Mouse (Mus musculus): Measurements from ENCODE around the gene Fggy. TPM values are rescaled to one million over a fixed set of nuclear protein-coding genes. Genes with fewer than 3 reads are reported as not detected.

Gene Fggy
- polyA plus RNA-seq, 1 experiment = 0.08 TPM

DNA sequence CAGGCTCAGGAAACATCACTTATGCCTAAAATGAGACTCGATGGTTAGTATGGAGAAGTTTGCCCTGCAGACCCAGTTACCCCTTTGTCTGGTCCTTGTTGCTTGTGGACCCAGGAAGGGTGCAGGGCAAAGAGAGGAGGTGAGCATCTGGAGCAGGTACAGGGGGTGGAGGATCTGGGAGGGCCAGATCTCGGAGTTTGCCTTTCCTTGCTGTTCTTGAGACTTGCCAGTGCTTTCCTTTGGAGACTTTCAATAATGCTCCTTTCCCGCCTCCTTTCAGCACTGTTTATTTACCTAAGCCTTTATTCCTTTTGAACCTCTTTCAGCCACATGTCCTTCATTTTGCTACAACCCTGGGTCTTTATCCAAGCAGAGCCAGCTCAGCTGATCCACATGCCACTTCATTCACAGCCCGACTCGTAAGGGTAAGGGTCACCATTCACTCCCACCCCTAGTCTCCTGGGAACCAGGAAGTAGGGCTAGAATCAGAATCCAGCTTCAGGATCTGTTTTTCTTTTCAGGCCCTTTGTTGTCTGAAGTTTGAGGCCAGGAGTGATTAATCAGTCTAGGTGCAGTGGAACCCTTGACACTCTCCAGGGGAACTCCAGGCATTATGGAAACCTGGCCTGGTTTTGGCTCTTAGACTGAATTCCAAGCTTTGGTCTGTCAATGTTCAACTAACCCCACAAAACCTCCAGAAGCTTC lies 201.9 kb downstream of the Fggy start:
- TF ChIP-seq GATA1 (IDR thresholded peaks at IDR 0.05; ENCODE audit: low read length) = no peak

DNA sequence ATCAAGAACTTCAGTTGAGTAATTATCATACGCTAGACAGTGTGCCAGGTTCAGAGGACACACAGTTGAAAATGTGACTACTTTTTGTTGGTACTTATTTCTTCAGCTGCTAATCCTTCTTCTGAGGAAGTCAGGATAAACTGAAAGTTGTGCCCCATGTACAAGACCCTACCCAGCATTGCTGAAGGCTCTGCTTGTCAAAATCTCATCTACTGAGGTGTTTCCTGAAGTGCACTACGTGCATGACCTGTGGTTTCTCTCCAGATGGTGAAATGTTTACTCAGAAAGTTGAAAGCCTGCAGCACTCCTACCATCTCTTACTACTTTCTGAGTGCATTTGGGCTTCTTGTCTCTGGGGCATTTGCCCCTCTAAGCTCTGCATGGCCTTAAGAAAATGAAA lies 208.1 kb downstream of the Fggy start:
- no peak for TF ChIP-seq GATA1 (IDR thresholded peaks at IDR 0.05; ENCODE audit: low read length)

DNA sequence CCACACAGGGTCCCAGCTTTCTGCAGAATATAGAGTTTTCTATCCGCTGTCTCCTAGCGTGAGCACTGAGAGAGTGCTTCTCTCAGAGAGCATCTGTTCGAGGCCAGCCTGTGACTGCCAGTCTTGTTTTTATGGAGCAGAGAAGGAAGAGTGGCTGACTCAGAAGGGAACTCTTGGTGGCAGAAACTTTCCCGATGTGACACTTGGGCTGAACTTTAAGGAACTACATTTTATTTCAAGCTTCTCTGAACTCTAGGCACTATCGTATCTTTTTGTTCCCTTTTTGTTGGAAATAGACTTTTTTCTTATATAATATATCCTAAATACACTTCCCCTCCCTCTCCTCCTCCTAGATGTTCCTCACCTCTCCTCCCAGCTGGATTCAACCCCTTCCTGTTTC lies 213.2 kb downstream of the Fggy start:
- TF ChIP-seq GATA1 (IDR thresholded peaks at IDR 0.05; ENCODE audit: low read length) = no peak

DNA sequence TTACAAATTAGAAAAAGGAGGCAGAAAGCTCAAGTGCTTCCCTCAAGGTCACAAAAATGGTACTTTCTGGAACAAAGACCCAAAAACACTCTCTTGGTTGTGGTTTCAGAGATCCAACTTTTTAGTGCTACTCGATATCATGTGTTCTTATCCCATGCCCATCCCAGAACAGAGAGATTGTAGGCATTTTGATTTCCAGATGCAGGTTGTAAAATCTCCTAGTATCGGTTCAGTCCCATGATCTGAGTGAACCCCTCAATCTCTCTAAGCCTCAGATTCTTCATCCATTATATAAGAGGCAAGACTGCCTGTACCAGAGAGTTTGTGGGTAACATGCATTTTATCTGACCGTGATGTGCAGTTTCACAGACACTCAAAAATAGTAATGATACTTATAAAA lies 214.2 kb downstream of the Fggy start:
- no peak for TF ChIP-seq GATA1 (IDR thresholded peaks at IDR 0.05; ENCODE audit: low read length)

DNA sequence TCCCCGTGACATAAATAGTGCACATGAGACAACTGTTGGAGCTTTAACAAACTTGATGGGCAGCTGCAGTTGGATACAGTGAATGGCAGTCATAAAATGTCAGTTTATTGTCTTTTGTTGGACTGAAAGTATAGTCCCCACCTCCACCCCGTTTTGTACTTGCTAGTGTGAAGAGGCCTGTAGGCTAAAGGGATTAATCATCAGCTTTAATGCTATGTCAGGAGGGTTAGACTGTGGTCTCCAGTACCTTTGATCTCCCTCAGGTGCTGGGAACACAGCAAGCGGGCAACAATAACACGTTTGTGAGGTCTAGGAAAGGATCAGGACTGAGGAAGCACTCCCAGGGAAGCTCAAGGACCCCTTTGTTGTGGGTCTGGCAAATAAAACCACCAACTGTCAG lies 214.6 kb downstream of the Fggy start:
- TF ChIP-seq GATA1 (IDR thresholded peaks at IDR 0.05; ENCODE audit: low read length) = no peak

DNA sequence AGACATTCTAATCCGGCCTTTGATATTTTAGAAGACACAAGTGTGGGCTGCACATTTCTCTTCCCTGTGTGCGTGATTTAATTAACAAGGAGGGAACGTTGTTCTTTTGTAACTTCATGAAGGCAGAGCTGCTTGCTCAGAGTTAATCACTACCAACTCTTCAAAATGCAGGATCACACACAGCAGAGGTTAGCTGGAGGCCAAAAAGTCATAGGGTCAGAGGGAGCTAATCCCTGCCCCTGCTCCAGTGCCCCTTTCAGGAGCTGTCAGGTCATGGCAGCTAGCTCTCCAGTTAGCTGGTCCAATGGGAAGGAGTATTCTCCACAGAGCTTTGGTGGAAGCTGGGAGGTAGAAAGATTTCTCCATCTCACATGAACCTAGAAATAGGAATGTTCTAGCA lies 215.4 kb downstream of the Fggy start:
- no peak for TF ChIP-seq GATA1 (IDR thresholded peaks at IDR 0.05; ENCODE audit: low read length)

DNA sequence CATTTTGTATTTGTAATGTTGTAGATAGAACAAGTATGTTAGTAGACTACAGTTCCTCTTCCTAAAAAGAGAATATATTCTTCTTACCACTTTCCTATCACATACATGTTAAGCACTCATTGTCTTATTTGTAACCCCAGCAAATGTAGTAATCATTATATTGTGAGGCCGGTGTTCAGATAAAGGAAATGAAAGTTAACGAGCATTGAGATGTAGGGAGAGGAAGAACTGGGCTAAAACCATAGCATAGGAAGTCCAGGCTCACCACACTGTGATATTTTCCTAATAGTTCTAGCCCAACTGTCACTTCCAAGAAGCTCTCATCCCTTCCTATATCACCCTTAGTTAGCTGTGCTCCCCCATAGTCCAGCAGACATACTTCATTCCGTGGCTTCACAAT lies 218.3 kb downstream of the Fggy start:
- no peak for TF ChIP-seq GATA1 (IDR thresholded peaks at IDR 0.05; ENCODE audit: low read length)

DNA sequence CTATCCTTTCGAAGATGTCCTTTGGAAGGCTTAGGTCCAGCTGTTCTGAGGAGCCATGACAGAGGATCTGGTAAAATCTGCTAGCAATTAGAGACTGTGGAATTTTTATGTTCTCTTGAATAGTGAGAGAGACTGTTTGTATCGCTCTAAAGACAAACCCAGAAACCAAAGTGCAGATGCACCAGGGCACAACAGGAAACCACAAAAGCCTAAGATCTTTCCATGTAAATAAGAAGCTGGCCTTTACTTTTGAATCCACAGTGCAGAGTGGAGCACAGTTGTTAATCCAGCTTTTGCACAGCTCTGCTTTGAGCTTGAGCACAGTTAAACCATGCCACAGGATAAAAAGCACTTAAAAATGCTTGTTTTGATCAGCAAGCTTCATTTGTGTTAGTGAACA lies 220.5 kb downstream of the Fggy start:
- no peak for TF ChIP-seq GATA1 (IDR thresholded peaks at IDR 0.05; ENCODE audit: low read length)

DNA sequence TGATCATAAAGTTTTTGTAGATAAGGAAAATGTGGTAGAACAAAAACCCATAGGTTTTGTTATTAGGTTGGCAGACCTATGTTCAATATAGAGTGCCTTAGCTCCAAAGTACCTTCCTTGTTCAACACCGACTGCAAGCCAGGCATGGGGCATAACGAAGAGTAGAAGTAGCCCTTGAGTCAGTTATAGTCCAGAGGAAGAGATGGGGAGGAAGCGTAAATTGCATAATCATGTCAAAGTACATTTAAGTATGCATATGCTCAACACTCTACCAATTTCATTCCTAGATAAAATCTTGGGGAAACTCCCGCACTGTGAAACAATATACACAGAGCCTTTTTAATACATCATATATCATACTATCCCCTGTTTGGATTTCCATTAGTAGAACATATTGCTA lies 221.2 kb downstream of the Fggy start:
- TF ChIP-seq GATA1 (IDR thresholded peaks at IDR 0.05; ENCODE audit: low read length) = no peak

DNA sequence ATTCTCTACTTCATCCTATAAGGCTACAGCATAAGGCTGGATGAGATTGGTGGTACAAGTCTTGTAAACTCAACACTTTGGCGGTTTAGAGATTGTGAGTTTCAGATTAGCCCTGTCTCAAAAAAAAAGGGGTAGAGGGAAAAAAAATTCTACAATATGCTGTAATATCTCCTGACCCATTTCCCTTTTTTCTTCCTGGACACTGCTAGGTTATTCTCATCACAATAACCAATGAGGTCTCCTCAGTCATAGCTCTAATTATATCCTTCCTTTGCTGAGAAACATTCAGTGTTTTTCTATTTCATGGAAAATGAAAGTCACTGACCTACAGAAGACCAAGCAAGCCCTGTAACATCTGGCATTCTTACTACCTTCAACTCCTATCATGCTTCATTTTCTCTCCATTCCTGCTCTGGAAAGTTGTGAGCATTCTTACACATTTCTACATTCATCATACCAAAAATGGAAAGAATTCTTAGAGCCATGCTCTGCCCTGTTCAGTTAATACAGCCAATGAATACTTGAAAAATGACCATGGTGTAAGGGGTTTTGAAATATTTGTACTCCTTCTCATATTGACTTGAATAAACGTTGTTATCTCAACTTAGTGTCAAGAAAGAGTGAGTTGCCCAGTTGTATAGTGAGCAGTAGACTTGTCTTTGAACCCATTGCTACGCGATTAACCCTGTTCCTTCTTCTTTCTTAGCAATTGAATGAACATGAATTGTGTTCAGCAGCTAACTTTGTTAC lies 227.0 kb downstream of the Fggy start:
- no peak for TF ChIP-seq GATA1 (IDR thresholded peaks at IDR 0.05; ENCODE audit: low read length)

DNA sequence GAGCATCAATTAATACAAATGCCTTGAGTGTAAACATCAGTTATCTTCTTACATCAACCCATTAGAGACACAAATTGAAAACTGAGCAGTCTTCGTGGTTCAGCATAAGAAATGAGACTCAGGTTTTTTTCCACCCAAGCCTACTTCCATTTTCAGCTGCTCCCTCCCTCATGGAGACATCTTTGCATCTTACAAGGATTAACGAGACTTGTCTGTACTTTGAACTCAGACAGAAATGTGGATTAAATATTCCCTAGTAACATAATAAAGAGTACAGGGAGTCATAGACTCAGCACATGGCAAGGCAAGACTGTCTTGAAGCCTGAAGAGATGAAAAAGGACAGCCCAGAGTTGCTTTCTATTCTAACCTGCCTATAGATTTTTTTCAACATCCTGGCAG lies 230.3 kb downstream of the Fggy start:
- no peak for TF ChIP-seq GATA1 (IDR thresholded peaks at IDR 0.05; ENCODE audit: low read length)

DNA sequence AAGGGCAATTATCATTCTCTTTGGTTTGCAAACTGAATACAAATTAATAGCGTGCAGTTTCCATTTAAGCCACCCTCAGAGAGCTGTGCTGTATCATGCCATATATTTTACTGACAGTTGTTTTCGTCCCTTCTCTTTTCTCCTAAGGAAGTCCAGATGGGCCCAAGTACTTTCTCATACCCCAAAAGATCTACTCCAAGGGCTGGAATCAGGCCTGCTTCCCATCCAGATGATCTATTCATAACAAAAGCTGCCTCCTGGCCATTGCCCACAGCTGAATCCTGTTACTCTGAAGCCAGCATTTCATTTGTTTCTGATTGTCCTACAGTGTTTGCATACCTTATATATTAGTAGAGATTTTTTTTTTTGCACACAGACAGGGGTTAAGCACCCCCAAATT lies 231.6 kb downstream of the Fggy start:
- TF ChIP-seq GATA1 (IDR thresholded peaks at IDR 0.05; ENCODE audit: low read length) = no peak

DNA sequence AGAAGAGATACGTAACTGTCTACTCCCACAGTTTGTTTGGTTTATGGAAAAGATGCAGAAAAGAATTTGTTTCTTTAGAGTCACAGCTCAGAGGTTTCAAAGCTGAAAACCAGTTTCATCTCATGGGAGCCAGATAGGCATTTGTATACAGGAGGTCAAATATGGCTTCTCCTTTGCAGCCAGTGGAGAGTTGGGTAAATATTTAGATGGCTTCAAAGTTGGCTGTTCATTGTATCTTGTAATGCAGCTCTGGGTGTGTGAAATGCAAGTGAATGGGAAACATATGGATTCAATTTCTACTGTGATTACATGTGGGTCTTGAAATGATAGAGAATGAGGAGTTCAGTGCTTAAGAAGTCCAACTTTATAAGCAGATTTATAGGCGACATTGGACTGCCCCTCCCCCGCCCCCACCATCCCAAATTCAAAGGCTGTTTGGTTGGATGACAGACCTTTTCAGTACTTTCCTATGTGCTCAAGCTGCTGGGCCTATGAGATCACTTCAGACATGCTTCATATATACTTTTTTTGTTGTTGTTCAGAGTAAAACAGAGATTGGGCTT lies 234.7 kb downstream of the Fggy start:
- no peak for TF ChIP-seq GATA1 (IDR thresholded peaks at IDR 0.05; ENCODE audit: low read length)

DNA sequence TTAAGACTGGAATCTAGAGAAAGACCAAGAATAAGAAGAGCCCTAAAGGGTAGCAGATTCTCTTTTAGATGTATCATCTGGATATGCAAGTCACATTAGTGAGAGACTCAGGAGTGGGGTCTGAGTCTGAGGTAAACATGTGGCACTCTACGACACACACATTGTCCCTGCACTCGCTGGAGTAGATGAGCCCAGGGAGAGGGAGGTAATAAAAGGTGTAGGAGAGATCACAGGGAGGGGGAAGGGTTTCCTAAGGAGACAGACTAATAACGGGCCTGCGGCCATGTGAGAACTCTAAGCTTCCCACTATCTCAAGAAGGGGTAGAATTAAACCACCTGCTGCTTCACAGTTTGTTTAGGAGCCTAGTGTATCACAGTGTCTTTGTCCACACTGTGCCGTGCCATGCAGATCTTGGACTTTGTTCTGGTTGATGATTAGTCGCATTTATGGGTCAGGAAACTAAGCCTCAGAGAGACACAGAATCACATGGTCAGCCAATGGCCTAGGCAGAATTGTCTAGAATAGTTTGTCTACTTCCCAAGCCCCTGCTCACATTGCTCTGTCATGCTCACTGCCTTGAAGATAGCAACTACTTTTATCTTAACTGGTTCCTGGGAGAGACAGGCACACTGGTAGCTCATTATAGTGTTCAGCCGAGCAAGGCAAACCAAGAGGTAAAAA lies 236.5 kb downstream of the Fggy start:
- TF ChIP-seq GATA1 (IDR thresholded peaks at IDR 0.05; ENCODE audit: low read length) = no peak

DNA sequence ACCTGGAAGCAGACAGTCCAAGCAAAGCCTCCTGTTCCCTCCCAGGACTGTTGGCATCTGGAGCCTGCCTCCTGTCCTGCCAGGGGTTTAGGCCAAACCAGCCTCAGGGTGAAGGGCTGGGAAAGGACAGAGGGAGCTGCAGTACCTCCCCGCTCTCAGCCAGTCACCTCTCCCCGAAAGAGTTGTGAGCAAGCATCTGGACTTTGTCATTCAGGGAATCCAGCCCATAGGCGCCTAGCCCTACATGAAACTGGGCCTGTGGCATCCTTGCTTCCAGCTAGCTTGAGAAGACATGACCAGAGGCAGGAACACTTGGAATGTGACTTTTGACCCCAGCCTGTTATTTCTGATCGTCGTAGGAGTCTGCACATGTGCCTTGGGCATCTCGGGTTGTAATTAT lies 237.3 kb downstream of the Fggy start:
- TF ChIP-seq GATA1 (IDR thresholded peaks at IDR 0.05; ENCODE audit: low read length) = no peak

DNA sequence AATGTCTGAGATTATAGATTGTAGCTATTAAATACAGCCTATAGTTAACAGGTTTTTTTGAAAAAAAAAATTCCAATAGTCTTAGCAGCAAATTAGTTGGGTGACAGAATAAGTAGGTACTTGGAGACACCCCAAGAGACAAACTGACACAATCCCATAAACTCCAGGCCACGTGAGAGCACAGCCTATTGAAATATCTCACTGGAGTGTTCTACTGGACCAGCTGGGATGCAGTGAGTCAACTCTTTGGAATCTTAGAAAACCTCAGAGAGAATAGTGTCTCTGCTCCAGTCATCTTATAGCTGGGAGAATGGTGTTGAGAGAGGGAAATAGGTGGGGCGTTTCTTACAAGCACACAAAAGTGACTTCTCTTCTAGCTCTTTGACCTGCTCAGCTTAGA lies 238.0 kb downstream of the Fggy start:
- no peak for TF ChIP-seq GATA1 (IDR thresholded peaks at IDR 0.05; ENCODE audit: low read length)
